Mouse (Mus musculus): ENCODE data around the gene Gas6.

Gas6 gene

GRCm38 (mm10) chr8:13506849-13507248, 12.6 kb upstream of the Gas6 start:
- in situ Hi-C loops (cut with MboI, MseI) = no loop called here

- in situ Hi-C loops (cut with MboI, MseI) = no loop called here
Observed at GRCm38 (mm10) chr8:13504894-13505674, 10.8 kb upstream of the Gas6 start.

DNA sequence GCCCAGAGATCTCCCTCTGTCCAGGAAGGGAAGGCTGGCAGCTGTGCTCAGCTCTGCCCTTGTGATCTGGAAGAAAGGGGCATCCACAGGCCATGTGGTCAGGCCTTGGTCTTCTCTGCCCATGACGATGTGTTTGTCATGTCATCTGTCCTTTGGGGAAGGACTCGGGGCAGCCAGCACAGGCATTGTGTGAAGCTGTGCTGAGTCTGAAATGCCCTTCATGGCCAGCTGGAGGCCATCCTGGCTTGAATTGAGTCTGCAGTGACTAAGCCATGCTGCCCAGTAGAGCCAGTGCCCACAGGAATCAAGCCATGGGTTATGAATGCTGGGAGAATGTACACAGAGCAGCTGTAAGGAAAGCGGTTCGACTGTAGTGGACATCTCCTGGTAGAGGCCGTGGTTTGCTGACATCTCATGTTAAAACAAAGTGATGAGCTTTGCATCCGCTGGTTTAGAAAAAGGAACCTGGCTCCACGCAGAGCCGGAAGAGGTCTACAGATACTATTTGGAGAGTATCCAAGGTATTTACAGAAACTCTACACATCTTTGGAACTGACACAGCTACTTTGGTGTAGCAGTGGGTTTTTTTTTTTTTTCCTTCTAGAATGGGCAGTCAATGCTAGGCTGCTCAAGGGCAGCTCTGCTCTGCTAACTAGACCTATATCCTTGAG, 9.8 kb upstream of the Gas6 start:
- in situ Hi-C loops (cut with MboI, MseI) = no loop called here

DNA sequence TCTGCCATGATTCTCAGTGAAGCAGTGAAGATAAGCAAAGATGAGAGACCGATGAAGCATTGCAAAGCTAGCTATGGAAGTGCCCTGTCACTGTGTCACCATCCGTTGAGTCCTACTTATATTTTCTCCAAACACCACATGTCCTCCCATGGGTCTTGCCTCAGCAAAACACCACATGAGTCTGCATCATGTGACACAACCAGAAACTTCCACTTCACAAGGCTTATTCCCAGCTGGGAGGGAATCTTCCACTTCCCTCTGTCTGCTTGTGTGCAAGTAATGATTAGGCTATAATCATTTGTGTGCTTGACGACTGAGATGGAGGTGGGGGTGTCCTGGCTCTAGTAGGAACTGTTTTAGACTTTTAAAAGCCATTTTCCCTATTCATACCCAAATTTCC, 6.9 kb upstream of the Gas6 start:
- in situ Hi-C loops (cut with MboI, MseI) = no loop called here

DNA sequence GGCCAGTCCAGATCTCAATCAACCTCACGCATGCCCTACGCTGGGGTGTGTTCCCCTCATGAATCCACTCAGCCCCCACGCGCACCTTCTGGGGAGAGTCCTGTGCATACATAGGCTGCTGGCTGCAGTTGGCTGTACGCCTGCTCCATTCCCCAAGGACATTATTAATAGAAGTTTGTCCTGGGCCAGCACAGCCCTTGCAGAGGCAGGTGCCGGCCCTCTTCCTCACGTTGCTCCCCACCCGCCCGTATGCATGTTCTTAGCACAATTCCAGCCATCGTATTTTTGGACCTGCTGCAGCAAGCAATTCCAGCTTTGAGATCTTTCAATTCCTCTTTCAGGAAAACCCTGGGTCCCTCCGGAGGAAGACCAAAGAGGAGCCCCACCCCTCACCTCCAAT, 1.3 kb downstream of the Gas6 start:
- in situ Hi-C loops (cut with MboI, MseI) = no loop called here

DNA sequence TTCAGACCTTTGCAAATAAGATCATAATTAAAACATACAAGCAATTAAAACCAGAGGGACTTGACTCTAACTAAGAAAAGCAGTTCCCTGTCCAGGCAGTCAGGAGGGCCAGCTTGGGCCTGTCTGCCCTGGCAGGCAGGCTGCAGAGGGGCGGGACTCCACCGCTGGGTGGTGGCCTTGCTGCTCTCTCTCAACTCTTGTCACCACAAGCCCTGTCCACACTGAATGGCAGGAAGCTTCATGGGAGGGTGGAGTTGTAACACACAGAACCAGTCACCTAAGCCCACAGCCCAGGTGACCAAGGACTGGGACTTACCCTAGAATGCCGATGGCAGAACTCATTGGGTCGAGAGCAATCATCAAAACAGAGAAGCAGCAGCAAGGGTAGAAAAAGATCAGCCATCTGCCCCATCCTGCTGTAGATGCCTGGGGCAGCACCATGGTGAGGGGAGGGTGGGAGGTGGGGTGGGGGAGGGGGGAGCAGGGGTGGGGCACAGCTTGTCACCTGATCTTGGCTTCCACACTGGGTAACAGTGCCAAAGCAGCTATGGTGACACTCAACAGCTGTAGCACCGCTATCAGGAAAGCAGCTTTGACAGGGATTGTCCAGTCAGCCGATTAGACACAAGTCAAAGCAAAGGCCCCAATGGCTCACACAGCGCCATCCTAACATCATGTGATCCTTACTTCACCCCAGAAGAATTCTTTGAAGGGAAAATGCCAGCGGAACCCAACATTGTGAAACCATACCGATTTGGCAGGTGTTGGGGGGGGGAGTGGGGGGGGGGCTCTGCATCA, 1.9 kb downstream of the Gas6 start:
- in situ Hi-C loops (cut with MboI, MseI) = no loop called here

- in situ Hi-C loops (cut with MboI, MseI) = no loop called here
Observed at GRCm38 (mm10) chr8:13491491-13492010, 2.7 kb downstream of the Gas6 start.

GRCm38 (mm10) chr8:13489986-13490910, 4.0 kb downstream of the Gas6 start:
- in situ Hi-C loops (cut with MboI, MseI) = no loop called here

GRCm38 (mm10) chr8:13489351-13489750, 4.9 kb downstream of the Gas6 start:
- in situ Hi-C loops (cut with MboI, MseI) = no loop called here

GRCm38 (mm10) chr8:13483191-13483590, 11.1 kb downstream of the Gas6 start:
- in situ Hi-C loops (cut with MboI, MseI) = no loop called here

GRCm38 (mm10) chr8:13482101-13482801, 12.0 kb downstream of the Gas6 start:
- in situ Hi-C loops (cut with MboI, MseI) = no loop called here

DNA sequence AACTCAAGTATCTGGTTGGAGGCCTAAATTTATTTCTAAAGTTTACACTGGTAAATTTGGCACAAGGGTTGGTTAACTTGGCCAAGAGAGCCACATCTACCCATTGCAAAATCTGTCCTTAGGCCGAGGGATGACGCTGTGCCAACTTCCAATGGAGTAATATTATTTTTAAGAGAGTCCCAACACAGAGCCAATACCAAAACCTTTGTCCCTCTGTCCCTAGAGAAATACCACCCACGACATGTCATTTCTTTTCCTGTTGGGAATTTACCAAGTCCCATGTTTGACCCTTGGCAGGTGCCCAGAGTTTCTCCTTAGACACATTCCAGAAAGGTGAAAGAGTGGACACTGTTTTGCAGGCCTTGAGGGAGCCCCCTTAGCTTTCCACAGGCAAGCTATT, 12.7 kb downstream of the Gas6 start:
- in situ Hi-C loops (cut with MboI, MseI) = no loop called here

- in situ Hi-C loops (cut with MboI, MseI) = no loop called here
Observed at GRCm38 (mm10) chr8:13481089-13481554, 13.2 kb downstream of the Gas6 start.

DNA sequence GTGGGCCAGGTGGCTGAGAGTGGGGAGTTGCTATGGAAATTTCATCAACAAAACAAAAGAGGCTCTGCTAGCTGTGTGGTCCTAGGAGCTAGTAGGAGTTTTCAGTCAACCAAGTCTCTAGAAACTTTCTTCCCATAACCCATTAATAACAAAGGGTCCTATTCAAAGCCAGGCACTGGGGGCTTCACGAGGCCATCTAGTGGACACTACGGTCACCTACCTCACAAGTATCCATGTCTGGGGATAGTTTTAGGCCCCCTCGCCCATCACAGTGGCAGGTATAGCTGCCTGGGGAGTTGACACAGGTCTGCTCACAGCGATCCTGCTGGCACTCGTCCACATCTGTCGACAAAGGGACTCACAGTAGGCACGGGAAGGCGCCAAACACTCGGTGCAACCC, 18.4 kb downstream of the Gas6 start:
- in situ Hi-C loops (cut with MboI, MseI) = no loop called here

GRCm38 (mm10) chr8:13472284-13472683, 22.0 kb downstream of the Gas6 start:
- in situ Hi-C loops (cut with MboI, MseI) = no loop called here

DNA sequence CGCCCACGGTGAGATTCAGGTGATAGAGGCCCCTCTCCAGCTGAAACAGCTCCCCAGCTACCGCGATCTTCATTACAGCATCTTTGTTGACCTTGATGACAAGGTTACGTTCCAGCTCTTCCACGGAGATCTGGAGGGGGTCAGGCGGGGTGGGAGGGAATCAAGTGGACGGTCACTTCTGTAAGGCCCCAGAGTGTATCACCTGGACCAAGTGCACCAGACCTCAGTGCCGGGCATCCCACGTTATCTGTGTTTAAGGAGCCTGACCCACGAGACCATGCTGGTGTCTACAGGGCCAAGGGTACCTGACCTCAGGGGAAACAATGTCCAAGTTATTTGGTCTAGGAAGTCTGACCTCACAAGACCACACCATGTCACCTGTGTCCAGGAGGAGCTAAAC, 22.8 kb downstream of the Gas6 start:
- in situ Hi-C loops (cut with MboI, MseI) = no loop called here

- in situ Hi-C loops (cut with MboI, MseI) = no loop called here
Observed at GRCm38 (mm10) chr8:13468737-13469136, 25.6 kb downstream of the Gas6 start.

DNA sequence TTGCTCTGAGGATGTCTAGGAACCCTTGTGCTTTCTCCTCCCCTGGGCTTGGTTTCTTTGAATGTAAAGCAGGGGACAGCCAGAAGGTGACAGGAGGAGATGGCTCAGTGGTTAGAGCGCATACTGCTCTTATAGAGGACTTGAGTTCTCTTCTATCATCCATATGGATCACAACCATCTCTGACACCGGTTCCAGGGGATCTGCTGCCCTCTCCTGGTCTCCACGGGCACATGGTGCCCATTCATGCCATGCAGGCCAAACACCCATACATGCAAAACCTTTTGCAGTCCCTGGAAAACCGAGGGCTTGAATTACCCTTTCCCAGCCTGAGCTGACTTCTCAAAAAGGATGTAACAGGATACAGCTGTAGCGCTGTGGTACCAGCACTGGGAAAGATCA, 27.3 kb downstream of the Gas6 start:
- in situ Hi-C loops (cut with MboI, MseI) = no loop called here

DNA sequence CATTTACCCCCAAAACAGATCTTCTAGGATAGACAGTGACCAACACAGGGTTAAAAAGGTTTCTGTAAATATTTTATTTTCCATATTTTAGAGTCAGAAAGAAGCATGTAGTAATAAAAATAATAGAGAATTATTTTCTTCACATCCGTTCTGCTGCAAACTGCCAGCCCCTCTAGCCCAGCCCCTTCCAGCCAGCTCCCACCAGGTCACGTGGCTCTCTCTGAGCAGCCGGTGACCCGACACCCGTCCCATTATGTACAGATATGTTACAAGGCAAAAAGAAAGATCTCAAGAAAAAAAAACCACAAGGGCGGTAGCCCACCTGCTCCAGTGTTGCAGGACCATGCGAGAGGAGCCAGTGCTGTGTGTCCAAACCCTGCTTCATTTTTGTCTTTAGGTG, 29.0 kb downstream of the Gas6 start:
- in situ Hi-C loops (cut with MboI, MseI) = no loop called here

- in situ Hi-C loops (cut with MboI, MseI) = loop anchor here (5.0 kb wide), 1 partner anchor 50 kb away; no protein-coding TSS in a partner anchor
Observed at GRCm38 (mm10) chr8:13462392-13462791, 31.9 kb downstream of the Gas6 start.

Measured in T-helper 2 cell (primary cell).